Mouse (Mus musculus) fat pad, adult 2 months (tissue): ENCODE results near the gene Fem1a.

Experiments used
- DNase-seq: peaks from one replicate; pipeline ENCODE4 v3.0.0-alpha.2; 2011; ENCODE audit warnings: low read depth, low spot score; ENCODE audit errors: extremely low read depth

Fem1a gene

DNA sequence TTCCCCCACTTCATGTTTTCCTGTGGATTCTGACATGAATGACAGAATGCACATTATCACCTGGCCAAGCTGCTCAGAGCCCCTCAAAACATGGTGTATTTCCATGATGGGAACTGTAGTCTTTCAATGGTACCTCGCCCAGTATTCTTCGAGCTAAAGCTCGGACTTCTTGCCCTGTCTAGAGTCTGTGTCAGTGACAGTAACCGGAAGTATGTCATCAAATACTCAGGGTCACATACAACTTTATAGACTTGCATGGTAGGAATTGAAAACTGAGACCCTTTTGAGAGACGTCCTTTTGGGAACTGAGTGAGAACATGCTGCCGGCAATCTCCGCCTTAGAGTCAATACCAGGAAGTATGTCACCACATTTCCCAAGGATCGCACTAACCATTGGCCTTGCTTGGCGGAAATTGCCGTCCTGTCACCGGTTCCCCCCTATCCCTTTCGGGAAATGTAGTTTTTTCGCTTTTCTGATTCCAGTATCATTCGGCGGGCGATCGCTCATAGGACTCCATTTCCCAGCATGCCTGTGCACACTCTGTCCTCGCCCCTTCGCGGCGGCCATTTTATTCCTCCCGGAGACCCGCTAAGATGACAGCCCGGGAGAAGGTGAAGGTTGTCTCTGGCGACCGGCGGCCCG lies at the start of gene Fem1a:
TSS of gene Fem1a (plus strand) at position 572 of the 643 bp plus-strand sequence.
- DNase-seq = peak; percentile 91

DNA sequence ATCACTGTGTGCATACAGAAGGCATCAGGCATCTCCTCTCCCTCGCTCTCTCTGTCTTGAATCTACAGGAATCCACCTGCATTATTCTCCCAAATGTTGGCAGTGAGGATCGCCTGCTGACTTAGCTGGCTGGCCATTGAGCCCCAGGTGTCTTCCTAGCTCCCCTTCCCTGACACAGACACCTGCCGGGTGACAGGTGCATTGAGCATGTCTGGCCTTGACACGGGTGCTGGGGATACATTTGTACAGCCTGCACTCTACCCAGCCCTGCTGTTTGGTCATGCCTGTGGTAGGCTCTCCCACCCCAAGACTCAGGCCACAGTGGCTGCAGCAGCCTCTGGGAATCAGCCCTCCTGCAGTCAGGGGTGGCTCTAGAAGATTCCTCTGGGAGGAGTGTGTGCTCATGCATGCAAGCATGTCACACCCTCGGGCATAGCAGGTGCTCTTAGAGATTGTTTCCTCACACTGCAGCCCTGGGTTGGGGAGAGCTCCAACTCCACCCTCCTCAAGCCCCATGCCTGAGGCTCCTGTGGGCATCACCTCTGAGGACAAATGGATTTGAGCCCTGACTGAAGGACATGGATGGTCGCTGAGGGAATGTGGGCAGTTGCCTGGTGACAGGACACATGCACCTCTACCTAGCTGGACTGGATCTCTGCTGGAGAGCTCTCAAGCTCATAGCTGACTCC lies 49.5 kb upstream of the Fem1a start:
- DNase-seq = no peak

DNA sequence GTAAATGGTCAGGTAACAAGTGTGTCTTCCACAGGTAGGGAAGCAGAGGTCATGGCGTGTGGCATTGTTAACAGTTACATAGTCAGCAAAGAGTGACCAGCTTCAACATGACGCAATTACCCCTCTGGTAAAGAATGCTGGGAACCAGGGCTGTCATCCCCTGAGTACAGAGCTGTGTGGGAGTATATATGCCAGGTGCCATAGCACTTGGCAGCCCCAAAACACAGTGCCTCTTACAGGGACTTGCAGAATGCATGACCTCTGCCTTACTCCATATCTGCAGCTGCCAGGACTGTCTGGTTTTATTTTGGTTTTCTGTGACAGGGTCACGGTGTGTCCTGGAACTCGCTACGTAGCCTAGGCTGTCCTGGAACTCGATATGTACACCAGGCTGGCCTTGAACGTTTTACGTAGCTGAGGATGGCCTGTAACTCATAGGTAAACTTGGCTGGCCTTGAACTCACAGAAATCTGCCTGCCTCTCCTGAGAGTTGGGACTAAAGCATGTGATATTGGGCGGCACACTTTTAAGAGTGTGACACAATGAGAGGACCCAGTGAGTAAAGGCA lies 48.6 kb upstream of the Fem1a start:
- peak; percentile 79 for DNase-seq

DNA sequence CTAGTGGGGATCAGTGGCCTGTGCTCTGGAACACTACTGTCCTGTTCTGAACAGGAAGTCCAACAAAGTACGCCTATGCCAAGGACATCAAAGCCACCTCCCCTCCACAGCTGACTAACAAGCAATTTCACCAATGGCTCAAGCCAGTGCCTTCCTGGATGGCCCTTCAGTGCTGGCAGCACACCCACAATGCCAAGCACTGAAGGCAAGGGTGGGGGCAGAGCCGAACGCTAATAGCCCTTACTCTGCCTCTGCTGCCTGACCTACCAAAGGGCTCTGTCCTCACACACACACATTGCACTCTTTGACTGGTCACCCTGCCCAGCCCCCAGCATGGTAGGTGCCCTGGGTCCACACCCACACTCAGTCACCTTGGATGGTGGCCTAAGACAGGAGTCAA lies 47.8 kb upstream of the Fem1a start:
- DNase-seq = no peak

DNA sequence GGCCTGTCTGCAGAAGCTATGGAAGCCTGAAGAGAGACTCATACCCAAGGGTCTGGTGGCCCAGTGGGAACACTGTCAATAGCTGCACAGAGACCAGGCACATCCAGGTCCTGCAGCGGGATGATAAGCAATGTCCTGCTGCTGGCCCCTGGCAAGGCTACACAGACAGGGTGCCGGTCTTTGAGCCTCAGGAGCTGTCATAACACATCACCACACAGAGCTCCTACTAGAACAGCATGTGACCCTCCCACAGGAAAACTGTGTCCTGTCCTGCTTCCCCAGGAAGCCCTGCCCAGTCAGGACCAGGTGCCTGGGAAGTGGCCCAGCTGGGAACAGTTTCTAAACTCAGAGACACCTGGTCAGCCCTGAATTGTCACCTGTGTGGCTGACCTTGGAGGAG lies 45.5 kb upstream of the Fem1a start:
- no peak for DNase-seq

DNA sequence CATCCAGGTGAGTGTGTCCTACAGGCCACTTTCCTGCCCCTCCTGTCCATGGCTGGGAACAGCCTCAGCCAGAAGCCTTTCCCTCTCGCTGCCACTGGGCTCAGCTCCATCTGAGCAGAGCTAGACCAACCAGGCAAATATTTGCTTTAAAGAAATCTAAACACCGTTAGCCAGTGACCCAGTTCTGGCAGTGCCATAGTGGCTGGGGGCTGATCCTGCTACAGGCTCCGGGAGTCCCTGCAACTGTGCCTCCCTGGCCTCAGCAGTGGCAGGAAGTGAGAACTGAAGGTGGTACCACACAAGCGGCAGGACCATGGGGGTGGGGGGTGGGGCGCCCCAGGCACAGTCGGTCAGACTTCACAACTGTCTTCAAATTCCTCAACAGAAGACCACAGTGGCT lies 43.9 kb upstream of the Fem1a start:
- no peak for DNase-seq

DNA sequence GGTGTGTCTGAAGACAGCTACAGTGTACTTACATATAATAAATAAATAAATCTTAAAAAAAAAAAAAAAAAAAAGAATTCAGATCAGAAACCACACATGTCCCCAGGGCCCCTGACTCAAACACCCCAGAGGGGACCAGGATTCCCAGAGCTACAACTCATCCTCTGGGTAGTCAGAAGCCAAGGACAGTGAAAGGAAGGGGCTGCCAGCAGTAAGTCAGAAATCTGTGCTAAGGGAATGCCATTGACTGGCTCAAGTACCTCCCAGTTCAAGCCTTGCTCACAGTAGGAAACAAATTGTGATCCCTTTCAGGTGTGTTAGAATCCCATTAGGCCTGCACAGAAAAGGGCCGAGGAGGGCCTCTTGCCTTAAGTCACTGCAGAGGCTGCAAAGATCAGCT lies 42.4 kb upstream of the Fem1a start:
- DNase-seq = no peak

DNA sequence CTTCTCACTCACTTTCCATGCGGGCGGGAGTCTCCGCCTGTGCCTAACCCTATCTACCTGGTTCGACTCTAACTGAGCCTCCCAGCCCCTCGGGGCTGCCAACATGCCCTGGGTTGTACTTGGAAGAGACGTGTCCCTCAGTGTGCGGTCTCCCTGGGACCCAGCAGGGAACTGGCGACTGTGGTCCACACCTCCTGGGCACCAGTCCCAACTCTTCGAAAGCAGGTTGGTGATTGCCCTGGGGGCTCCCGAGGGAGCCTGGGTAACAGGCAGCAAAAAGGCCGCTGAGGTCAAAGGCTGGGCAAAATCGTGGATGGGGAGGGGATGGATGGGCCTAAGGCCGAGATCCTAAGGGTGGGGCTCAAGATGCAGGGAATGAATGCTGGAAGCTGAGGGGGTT lies 38.9 kb upstream of the Fem1a start:
- no peak for DNase-seq

DNA sequence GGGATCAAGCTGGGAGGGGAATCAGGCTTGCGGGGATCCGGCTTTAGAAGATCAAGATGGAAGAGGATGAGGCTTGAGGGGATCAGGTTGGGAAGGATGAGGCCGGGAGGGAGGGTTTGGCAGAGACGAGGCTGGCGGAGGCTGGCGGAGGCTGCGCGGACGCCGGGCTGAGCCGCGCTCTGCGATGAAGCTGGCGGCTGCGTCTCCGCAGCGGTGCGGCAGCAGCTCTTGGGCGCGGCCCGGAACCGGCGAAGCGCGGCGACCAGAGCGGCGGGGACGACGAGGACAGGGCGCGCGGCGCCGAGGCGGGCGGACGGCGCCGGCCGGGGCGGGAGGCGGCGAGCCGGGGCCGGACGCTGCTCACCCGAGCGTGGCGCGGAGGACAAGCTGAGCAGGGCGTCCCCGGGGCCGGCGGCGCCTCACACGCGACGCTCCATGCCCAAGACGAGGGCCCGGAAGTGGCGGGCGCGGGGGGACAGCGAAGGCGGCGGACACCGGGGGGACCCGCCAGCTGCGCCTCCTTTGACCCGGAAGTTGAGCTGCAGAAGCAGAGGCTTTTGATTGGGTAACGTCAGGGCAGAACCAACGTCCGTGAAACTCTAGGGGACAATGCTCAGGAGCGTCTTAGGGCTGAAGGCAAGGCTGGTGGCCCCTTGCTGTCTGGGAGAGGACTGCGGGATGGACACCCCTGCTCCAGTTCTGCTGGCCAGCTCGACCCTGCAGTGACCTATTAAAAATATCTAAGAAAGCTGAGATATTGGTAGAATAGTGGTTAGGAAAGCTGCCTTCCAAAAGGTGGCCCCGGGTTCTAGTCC lies 38.0 kb upstream of the Fem1a start, which contains the start of gene Dpp9:
TSS of gene Dpp9 (minus strand) at position 529 of the 815 bp plus-strand sequence.
- DNase-seq = peak; percentile 66

DNA sequence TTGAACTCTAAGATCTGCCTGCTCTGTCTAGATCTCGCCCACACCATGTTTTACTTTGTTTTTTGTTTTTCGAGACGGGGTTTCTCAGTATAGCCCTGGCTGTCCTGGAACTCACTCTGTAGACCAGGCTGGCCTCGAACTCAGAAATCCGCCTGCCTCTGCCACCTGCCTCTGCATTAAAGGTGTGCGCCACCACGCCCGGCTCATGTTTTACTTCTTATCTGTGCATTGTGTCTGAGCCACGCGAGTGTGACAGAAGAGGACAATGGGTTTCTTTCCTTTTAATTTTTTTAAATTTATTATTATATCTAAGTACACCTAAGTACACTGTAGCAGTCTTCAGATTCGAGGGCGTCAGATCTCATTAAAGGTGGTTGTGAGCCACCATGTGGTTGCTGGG lies 37.4 kb upstream of the Fem1a start:
- no peak for DNase-seq

DNA sequence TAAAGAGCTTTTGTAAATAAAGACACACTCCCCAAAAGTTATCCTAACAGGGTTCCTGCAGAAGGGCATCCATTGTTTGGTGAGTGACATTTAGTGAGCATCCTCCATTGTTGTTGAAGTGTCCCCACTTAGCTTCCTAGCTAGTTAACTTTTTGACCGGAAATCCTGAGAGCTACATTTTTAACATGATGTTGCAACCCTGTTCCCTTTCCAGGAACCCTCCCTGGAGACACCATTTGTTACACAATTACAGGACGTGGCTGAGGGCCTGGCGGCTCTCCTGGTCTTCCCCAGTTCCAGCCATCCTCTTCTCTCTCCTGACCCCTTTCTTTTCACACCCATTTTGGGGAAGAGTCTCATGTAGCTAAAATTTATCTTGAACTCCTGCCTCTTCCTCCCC lies 36.8 kb upstream of the Fem1a start:
- DNase-seq = no peak

DNA sequence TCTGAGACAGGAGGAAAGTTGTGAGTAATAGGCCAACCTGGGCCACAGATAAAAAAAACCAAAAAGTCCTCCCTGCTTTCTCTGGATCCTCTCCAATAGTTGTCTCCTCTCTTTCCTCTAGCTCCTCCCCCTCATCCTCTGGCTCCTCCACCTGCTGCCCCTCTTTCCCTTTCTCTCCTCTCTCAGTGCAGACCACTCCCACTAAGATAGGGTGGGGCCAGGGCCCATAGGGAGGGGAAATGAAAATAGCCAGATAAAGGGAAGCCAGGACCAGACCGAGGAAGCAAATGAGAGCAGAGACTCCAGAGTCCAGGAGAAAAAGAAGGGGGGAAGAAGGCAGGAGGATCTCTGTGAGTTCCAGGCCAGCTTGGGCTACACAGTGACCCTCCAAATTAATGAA lies 31.7 kb upstream of the Fem1a start:
- no peak for DNase-seq

DNA sequence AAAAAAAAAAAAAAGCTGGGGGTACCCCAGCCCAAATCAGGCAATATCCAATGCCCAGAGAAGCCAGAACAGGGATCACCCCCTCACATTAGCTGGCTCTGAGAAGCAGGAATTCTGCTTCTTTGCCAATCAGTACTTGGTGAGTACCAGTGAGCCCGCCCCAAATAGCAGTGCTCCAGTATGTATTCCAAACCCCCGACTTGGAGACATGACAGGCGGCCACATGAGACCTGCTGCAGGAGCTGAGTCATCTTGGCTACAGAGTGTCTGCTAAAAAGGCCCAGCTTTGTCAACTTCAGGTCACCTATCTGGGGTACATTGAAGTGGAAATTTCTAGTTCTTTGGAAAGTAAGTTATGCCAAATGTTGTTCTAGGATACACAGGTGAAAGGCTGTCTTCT lies 30.0 kb upstream of the Fem1a start:
- no peak for DNase-seq

DNA sequence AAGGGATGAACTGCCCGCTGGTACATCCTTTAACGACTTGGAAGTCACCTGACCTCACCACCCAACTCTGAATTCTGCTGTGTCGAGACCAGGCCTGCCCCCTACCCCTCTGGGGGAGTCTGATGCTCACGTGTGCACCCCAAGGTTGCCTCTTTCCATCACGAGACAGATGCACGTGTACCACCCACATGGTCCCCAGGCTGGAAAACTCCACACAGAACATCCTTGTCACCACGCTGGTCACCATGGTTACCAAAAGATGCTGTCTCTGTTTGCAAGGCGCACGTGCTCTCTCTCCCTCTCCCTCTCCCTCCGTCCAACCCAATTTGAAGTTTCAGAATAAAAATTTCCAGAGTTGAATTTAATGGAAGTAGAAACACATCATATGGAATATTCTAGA lies 26.7 kb upstream of the Fem1a start:
- no peak for DNase-seq

DNA sequence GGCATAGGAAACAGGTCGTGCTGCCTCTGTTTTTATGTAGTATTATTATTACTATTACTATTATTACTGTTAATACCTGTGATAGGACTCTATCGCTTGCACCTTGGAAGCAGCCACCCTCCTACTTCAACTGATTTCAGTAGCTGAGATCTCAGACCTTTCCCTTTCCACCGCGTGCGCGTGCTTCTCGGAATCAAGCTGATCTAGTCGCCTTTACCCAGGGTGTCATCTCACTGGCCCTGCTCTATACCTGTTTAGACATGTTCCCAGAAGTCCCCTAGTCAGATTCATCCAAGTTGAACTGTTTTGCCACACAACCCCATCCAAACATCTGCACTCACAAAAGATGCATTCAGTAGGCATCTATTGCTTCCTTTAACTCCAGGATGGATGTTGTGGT lies 23.2 kb upstream of the Fem1a start:
- no peak for DNase-seq

DNA sequence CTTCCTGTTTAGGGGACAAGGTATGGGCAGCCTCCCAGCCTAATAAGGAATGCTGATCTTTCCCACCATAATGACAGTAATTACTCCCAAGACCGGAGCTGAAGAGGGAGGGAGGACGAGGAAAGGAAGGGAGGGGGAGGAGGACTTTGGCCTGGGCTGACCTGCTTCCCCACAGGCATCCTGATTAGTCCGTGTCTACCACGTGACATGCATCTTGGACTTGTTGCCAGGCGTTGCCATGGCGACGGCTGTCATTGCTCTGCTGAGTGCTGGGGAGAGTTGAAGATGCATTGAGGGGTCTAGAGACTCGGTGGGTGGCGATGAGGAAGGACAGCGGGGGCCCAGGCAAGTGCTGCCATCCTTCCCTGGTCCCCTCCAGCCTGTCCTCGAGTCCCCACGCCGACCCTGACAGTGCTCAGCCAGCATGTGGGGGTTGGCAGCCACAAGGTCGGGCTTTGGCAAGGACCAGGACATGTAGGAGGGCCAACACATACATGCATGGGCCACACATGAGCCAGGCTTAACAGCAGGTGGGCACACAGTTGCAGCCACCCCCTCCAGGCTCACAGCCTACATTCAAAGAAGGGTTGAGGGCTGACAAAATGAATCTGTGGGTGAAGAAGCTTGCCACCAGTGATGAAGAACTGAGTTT lies 22.7 kb upstream of the Fem1a start:
- DNase-seq = no peak

DNA sequence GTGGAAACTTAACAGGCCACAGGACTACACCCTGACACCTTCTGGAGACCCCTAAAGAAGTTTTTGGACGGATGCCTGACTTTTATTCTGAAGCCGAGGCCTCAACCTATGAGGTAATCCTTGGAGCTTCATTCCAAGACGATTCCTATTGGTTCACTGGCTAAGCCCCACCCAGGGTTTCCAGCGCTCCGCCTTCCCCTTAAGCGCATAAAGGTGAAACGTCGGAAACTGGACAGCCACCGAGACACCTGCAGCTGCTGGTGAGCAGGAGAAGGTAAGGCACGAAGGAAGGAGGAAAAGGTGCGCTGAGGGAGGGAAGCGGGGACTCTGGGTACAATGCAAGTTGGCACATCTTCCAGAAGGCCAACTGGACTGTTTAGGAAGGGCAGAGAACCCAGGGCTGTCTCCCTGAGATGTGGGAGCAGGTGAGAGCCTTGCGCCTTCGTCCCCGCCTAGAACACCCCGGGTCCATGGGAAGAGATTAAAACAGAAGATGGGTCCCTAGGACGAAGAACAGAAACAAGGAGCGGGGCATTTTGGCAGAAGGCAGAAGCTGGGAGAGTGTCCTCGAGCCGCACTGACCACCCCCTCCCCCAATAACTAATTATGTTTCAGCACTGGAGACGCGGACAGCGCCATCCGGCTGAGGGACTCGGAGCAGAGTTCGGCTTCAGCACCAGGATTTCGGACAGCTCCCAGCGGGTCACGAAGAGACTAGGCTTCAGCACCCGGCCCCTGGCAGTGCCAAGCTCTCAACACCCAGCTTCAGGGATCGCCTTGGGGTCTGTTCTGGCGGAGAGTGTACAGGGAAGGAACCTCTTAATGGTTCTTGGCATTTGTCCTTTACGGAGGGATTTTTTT lies 14.8 kb upstream of the Fem1a start:
- no peak for DNase-seq

DNA sequence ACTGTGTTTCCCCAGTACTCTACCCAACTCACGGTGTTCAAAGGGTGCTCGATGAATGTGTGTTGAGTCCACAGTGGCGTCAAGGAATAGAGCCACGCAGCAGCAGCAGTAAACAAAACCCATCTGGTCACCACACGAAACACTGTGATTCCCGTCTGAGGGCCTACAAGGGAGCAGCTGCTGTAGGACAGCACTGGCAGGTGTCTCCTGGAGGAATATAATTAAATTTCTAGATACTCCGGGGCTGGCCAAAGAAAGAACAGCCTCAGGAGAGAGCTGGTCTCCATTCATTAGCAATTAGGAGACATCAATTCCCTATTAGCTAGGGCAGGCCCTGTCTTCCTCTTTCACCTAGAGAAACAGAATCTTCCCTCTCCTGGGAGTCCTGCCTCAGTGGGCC lies 11.0 kb upstream of the Fem1a start:
- no peak for DNase-seq

DNA sequence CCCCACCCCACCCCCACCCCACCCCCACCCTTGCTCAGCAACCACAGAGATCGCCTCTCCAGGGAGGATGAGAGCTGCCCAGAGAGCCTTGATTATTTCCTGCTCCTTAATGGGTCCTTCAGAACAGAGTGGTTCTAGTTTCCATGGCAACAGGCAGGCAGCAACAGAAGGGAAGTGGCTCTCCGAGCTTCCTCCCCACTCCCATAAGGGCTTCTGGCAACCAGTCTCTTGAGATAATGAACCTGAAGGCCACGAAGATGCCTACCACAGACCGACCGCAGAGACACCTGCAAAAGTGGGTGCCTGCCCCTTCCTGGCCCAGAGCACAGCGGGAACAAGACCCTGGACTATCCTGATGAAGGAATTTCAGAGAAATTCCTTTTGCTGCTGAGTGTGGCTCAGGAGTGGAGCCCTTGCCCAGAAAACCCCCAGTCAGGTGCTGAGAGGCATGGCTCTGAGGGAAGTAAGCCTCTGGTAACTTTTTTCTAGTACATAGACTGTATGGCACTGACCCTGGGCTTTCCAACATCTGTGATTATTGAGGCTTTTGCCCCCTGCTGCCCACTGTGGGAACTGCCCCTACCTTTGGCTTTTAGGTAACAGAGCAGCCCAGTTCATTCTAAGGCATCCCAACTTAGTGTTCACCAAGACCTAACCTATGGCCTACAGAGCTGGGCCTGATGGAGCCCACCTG lies 5.3 kb upstream of the Fem1a start:
- DNase-seq = no peak

DNA sequence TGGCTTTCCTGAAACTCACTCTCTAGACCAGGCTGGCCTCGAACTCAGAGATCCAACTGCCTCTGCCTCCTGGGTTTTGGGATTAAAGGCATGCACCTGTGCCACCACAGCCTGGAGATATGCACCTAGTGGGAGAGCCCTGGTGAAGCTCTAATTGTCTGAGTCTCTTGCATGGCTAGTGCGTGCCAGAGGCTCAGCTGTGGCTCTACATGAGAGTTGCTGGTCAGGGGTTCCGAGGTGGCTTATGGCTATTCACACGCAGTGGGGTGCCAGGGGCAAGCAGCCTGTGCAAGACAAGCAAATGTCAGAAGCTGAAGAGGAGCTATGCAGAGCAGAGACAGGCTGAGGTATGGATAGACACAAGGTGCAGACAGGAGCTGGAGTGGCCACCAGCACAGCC lies 1.9 kb upstream of the Fem1a start:
- DNase-seq = no peak
